Mouse (Mus musculus): ENCODE measurements around the gene Shkbp1.

DNA sequence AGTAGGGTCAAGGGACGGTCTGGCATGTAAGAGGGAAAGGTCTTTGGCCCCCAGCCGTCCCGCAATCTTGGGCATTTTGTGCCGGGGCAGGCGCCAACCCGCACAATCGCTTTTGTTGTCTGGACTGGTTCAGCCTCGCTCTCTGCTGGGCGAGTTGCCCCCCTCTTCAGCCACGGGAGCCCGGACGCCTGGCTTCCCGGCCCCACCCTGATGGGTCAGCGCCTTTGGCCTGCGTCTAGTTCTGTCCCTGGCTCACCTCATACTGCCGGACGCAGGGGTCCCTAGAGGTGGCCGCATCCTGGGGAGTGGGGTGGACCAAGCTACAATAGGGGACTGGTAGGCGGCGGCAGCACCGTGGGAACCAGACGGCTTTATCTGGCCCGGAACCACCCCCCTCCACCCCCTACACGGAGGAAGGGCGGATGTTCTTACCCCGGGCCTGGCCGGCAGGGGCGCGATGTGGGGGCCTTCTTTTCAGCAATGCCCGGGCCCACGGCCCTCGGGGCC, 21.4 kb downstream of the Shkbp1 start:
- TF ChIP-seq E2F4 (IDR thresholded peaks at IDR 0.05; ENCODE audit: insufficient read depth) (no peak), POLR2A (IDR thresholded peaks at IDR 0.05; ENCODE audit: insufficient read length, low read depth) (no peak), REST (IDR thresholded peaks at IDR 0.05; ENCODE audit: insufficient read depth, insufficient read length) (no peak), USF1 (IDR thresholded peaks at IDR 0.05; ENCODE audit: low read depth) (no peak), CEBPB (IDR thresholded peaks at IDR 0.05; ENCODE audit: insufficient read depth, poor library complexity, severe bottlenecking) (no peak), MYOD1 (IDR thresholded peaks at IDR 0.05; ENCODE audit: control insufficient read depth in 1 of 3, insufficient read length in 2 of 3, low read depth in 2 of 3) (no peak), POLR2AphosphoS2 (IDR thresholded peaks at IDR 0.05; ENCODE audit: insufficient read length, low read depth) (no peak), MAX (IDR thresholded peaks at IDR 0.05; ENCODE audit: low read depth) (no peak), MYOG (IDR thresholded peaks at IDR 0.05; ENCODE audit: control insufficient read depth in 1 of 3, insufficient read depth in 1 of 3, insufficient read length in 2 of 3, low read depth in 2 of 3) (no peak), TCF12 (IDR thresholded peaks at IDR 0.05; ENCODE audit: insufficient read depth, poor library complexity, severe bottlenecking) (no peak)
